Mouse (Mus musculus) C2C12 (cell line): ENCODE measurements around the gene P4ha2.

Experiments used
- CEBPB ChIP-seq: IDR thresholded peaks from one replicate; pipeline ENCODE4 v1.6.1; 2011; ENCODE audit warnings: low read depth, mild to moderate bottlenecking, control low read depth, moderate library complexity
- CTCF ChIP-seq: IDR thresholded peaks from one replicate; pipeline ENCODE4 v1.5.1; 2011; ENCODE audit not compliant: control insufficient read depth, insufficient read depth, insufficient read length
- FOSL1 ChIP-seq: IDR thresholded peaks from one replicate; pipeline ENCODE4 v1.8.0; 2011; ENCODE audit warnings: mild to moderate bottlenecking, low read length; ENCODE audit not compliant: poor library complexity, insufficient read depth, severe bottlenecking
- MAX ChIP-seq: IDR thresholded peaks from one replicate; pipeline ENCODE4 v1.6.1; 2011; ENCODE audit warnings: mild to moderate bottlenecking, control low read depth
- MYOD1 ChIP-seq: IDR thresholded peaks from one replicate; pipeline ENCODE4 v1.6.1; 2011; ENCODE audit warnings: low read depth; ENCODE audit not compliant: control insufficient read depth, insufficient read length
- USF1 ChIP-seq: IDR thresholded peaks from one replicate; pipeline ENCODE4 v1.6.1; 2011; ENCODE audit warnings: low read depth, mild to moderate bottlenecking, control low read depth, moderate library complexity

GRCm38 (mm10) chr11:54111976-54112741 is 12.3 kb downstream of the P4ha2 start:
- TF ChIP-seq FOSL1 (no peak), MYOD1 (no peak), CTCF (no peak), CEBPB (no peak), MAX (no peak), USF1 (no peak)
